Mouse (Mus musculus) urinary bladder, postnatal 25 days (tissue): ENCODE measurements at regions not wholly inside any gene's neighbourhood (a gene's known extent, or its start where the extent isn't known, plus 50 kb on each side); places are given as distances from the start of the nearest gene placed in this dataset.
A peak's percentile ranks its signal among the peaks of the same experiment; 100 is the strongest.
"Not testable (repeated sequence)": the region's sequence is repeated elsewhere in the genome, so short reads cannot be mapped to it uniquely, and the experiment has no call there.

Experiments used
- DNase-seq: peaks from one replicate; pipeline ENCODE4 v3.0.0; 2022; ENCODE audit warnings: low spot score

- not testable (repeated sequence) for DNase-seq
Observed at GRCm38 (mm10) chr6:64948839-64949238, 93.5 kb upstream of the Smarcad1 start.

DNA sequence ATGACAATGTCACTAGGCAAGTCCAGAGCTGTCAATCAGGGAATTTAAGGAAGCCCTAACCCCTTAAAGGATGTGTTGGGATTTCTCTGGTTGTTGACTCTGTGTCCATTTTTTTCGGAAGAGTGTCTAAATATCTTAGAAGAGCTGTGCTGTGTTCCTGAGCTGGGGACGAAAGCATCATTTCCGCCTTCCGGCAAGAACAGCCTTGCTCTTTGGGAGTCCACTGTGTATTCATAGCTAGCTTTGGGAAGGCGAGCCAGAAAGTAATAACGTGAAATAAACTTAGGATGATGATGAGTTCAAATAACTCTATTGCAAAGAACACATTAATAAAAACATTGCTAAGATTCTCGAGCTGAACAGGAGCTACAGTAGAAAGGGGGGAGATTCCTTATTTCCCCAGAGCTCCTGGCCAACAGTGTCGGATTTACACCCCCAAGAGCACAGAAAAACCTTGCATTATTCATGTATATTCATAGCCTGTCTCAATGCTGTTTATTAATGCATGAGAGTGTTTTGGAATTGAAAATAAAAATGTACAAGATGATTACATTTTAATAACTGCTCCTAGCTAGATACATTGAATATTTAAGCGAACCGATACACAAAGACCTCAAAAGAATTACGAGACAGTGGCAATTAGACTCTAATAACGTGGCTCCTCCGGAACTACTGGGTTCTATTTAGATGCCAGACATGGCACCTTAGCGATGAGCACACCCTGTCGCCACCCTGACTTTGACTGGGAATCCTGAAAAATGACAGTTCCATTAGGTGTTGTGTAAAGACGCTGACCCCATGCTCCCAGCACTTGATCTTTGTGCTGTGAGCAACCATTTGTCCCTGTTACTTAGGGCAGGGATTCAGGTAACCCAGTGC, 80.5 kb upstream of the Smarcad1 start:
- DNase-seq, result no peak

DNA sequence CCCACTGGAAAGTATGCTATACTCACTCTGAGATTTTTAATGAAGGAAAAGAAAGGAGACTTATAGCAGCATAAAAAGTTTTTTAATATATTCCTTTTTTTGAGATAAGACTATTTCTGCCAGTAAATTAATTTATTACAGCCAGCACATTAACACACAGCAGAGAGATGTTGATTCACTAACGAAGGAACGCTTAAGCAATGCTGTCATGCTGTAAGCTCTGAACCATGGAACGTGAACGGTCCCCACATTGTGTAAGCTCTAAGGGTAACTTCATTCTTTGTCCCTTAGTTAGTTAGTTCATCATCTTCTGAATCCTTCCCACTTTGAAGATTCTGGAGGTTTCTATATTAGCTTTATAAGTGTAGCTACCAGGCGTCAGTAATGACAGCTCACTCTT, 79.8 kb upstream of the Smarcad1 start:
- DNase-seq, result no peak

DNA sequence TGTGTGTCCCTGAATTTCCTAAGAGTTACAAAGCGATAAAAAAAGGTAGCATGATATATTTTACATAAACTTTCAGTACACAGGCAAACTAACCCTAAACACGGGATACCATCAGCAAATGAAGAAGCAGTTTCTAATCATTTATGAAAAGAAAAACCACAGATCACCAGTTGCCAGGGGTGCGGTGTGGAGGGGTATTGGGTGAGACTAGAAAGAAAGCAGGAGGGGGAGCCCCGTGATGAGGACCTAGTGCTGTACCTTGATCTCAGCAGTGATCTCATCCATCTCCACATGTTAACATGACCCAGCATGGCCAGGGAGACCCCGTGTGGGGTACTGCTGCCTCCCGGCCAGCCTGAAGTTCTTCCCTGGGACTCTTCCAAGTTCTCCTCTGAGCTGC, 77.7 kb upstream of the Smarcad1 start:
- DNase-seq, result no peak

GRCm38 (mm10) chr6:64965203-64965602, 77.2 kb upstream of the Smarcad1 start:
- DNase-seq, result no peak

- DNase-seq, result no peak
Observed at GRCm38 (mm10) chr6:64970158-64970557, 72.2 kb upstream of the Smarcad1 start.

DNA sequence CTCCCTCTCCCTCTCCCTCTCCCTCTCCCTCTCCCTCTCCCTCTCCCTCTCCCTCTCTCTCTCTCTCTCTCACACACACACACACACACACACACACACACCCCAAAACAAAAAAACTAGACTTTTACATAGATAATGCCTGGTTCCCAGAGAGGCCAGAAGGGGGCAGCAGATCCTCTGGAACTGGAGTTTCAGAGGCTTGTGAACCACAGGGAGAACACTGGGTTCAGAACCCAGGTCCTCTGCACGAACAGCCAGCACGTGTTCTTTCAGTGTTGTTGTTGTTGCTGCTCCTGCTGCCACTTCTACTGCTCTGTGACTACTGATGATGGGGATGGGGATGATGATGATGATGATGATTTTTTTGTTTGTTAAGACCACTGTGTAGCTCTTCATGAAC, 68.4 kb upstream of the Smarcad1 start:
- DNase-seq, result peak; percentile 5

GRCm38 (mm10) chr6:64974453-64974852, 67.9 kb upstream of the Smarcad1 start:
- not testable (repeated sequence) for DNase-seq

DNA sequence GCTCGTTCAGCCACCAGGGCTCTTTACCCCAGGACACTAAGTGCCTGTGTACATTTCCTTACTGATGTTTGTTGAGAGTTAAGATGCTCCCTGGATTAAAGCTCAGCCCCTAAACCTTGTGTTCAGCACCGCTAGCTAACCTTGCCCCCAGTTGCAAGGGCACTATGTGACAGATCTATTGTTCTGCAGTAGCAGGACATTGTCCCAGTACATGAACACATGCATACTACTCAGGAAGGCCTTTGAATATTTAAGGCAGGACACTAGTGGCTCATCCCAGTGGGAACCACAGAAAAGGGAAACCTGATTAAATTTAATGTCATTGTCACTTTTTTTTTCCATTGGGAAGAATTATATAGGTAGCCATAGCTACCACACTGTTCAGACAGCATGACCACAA, 60.3 kb upstream of the Smarcad1 start:
- DNase-seq, result no peak
